Mouse (Mus musculus): ENCODE measurements around the gene Syngr2. TPM values are rescaled to one million over a fixed set of nuclear protein-coding genes. Genes with fewer than 3 reads are reported as not detected.
A peak's percentile ranks its signal among the peaks of the same experiment; 100 is the strongest.

Gene Syngr2
- polyA plus RNA-seq, 1 experiment from 2014 or later: 65.9 TPM

DNA sequence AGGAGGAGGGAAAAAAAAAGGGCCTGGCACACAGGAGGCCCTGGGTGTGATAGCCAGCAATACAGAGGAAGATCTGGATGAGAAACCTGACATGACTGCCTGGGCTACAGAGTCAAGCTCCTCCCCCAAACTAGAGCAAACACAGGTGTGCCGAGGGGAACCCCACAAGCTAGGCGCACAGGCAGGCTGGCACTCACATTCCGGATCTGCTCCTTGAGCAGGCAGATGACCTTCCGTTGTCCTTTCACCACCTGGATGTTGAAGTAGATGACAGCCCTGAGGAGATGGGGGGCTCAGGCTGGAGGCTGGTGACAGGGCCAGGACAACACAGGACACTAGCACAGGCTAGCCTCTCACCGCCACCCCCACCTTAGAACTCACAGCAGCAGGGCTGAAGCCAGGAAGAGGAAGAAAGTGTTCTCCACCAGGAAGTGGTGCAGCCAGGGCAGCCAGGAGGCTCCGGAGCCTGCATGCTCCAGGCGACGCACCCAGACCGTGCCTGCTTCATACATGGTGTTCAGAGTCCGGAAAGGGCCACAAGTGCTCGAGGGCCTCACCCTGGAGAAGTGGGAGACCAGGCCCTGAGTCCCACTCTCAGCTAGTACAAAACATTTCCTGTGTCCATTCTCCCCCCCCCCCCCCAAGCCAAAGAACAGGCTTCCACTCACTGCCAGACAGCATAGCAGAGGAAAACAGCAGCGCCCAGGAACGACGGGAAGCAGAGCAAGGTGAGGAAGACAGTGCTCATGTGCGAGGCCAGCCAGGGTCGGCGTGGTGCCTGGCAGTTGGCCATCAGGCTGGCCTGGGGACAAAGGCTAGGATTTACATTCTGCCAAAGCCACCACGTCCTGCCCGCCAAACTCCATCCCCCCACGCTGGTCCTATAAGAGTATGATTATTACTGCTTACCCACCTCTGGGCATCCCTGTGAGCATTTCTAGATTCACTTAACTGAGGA lies 40.5 kb upstream of the Syngr2 start:
- no peak overlapping the region for H3K4me2 ChIP-seq
- no peak overlapping the region for H3K9ac ChIP-seq
- no peak overlapping the region for H3K4me3 ChIP-seq (ENCODE audit: low read depth, low read length)
- no peaks in the 10 kb centered on the region for H3K27me3 ChIP-seq (ENCODE audit: insufficient read depth, low read length)
- H3K9me3 ChIP-seq (ENCODE audit: low read depth, low read length): no peaks in the 10 kb centered on the region
- no peak overlapping the region; the same call in 1 of the 2 replicates for H3K27ac ChIP-seq (ENCODE audit: low read depth)
- DNase-seq: no peak
- 67% methylated on average over 20 of the region's 20 CpGs for WGBS
- TF ChIP-seq CTCF (IDR thresholded peaks at IDR 0.05; ENCODE audit: low read depth): no peak
- no peak for ATAC-seq (ENCODE audit: insufficient read depth)
- H3K36me3 ChIP-seq (ENCODE audit: insufficient read depth): peaks cover 23% of the 10 kb centered on the region
- no peaks in the 10 kb centered on the region for H3K4me1 ChIP-seq (ENCODE audit: insufficient read depth)

DNA sequence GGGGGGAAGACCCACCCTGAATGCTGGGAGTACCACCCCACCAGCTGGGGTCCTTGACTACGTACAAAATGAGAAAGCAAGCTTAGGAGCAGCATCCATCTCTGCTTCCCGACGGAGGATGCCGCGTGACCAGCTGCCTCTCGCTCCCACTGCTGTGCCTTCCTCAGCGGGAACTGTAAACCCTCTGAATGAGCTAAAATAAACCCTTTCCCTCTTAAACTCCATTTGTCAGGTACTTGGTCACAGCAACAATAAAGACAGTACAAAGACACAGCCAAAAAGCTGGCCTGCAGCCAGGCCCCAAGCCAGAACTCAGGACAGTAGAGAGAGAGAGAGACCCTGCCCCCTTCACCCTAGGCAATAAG lies 39.8 kb upstream of the Syngr2 start:
- peak; percentile 5 for DNase-seq
- TF ChIP-seq CTCF (IDR thresholded peaks at IDR 0.05; ENCODE audit: low read depth): no peak
- Histone ChIP-seq H3K27ac (ENCODE audit: low read depth) (no peak overlapping the region), H3K9me3 (ENCODE audit: low read depth, low read length) (no peaks in the 10 kb centered on the region), H3K27me3 (ENCODE audit: insufficient read depth, low read length) (no peaks in the 10 kb centered on the region), H3K9ac (no peak overlapping the region), H3K36me3 (ENCODE audit: insufficient read depth) (peaks cover 17% of the 10 kb centered on the region), H3K4me2 (no peak overlapping the region), H3K4me1 (ENCODE audit: insufficient read depth) (no peaks in the 10 kb centered on the region), H3K4me3 (ENCODE audit: low read depth, low read length) (no peak overlapping the region)
- 78% methylated on average over 7 of the region's 7 CpGs for WGBS
- ATAC-seq (ENCODE audit: insufficient read depth): no peak

DNA sequence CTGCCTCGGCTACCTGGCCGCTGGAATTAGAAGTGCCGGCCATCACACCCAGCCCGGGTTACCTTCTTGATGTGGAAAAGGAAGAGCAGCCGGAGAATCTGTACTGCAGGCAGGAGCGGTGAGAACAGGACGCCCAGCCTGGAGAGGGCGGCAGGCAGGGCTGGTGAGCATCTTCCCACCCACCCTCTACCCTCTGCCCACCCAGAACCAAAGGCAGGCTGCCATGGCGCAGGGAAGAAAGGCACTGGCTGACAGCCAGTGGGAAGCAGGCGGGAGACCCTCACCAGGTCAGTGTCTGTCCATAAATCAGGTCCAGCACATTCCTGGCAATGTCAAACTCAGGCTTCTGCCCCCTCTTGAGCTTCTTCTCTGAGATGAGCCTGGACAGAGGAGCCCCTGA lies 39.1 kb upstream of the Syngr2 start:
- H3K9ac ChIP-seq: no peak overlapping the region
- H3K36me3 ChIP-seq (ENCODE audit: insufficient read depth): peaks cover 11% of the 10 kb centered on the region; the same call in 1 of the 2 replicates
- no peak overlapping the region for H3K4me3 ChIP-seq (ENCODE audit: low read depth, low read length)
- H3K4me2 ChIP-seq: no peak overlapping the region
- no peaks in the 10 kb centered on the region for H3K27me3 ChIP-seq (ENCODE audit: insufficient read depth, low read length)
- no peak overlapping the region for H3K27ac ChIP-seq (ENCODE audit: low read depth)
- TF ChIP-seq CTCF (IDR thresholded peaks at IDR 0.05; ENCODE audit: low read depth): no peak
- H3K4me1 ChIP-seq (ENCODE audit: insufficient read depth): no peaks in the 10 kb centered on the region
- peak; percentile 13 for DNase-seq
- WGBS: 69% methylated on average over 10 of the region's 10 CpGs
- no peak for ATAC-seq (ENCODE audit: insufficient read depth)
- no peaks in the 10 kb centered on the region for H3K9me3 ChIP-seq (ENCODE audit: low read depth, low read length)

GRCm38 (mm10) chr11:117772352-117772751 lies 37.1 kb upstream of the Syngr2 start:
- Histone ChIP-seq H3K27ac (ENCODE audit: low read depth) (no peak overlapping the region), H3K36me3 (ENCODE audit: insufficient read depth) (0 out of 2 replicates have a peak, but pooled peaks cover 10% of the 10 kb centered on the region), H3K27me3 (ENCODE audit: insufficient read depth, low read length) (no peaks in the 10 kb centered on the region), H3K4me1 (ENCODE audit: insufficient read depth) (no peaks in the 10 kb centered on the region), H3K4me2 (no peak overlapping the region), H3K9me3 (ENCODE audit: low read depth, low read length) (no peaks in the 10 kb centered on the region), H3K4me3 (ENCODE audit: low read depth, low read length) (no peak overlapping the region), H3K9ac (no peak overlapping the region)
- ATAC-seq (ENCODE audit: insufficient read depth) (no peak), DNase-seq (no peak)
- no peak for TF ChIP-seq CTCF (IDR thresholded peaks at IDR 0.05; ENCODE audit: low read depth)
- WGBS: 94% methylated on average over 7 of the region's 7 CpGs

- H3K4me2 ChIP-seq: no peak overlapping the region
- ATAC-seq (ENCODE audit: insufficient read depth): no peak
- TF ChIP-seq CTCF (IDR thresholded peaks at IDR 0.05; ENCODE audit: low read depth): no peak
- H3K4me3 ChIP-seq (ENCODE audit: low read depth, low read length): no peak overlapping the region
- 0 out of 2 replicates have a peak, but pooled peaks cover 16% of the 10 kb centered on the region for H3K36me3 ChIP-seq (ENCODE audit: insufficient read depth)
- no peaks in the 10 kb centered on the region for H3K27me3 ChIP-seq (ENCODE audit: insufficient read depth, low read length)
- no peak for DNase-seq
- no peak overlapping the region for H3K27ac ChIP-seq (ENCODE audit: low read depth)
- H3K9ac ChIP-seq: no peak overlapping the region
- no peaks in the 10 kb centered on the region for H3K9me3 ChIP-seq (ENCODE audit: low read depth, low read length)
- WGBS: 85% methylated on average over 10 of the region's 10 CpGs
- peaks cover 9% of the 10 kb centered on the region; the same call in 1 of the 2 replicates for H3K4me1 ChIP-seq (ENCODE audit: insufficient read depth)
Measured at GRCm38 (mm10) chr11:117774925-117775324, 34.5 kb upstream of the Syngr2 start.

- 88% methylated on average over 13 of the region's 13 CpGs for WGBS
- H3K36me3 ChIP-seq (ENCODE audit: insufficient read depth): 0 out of 2 replicates have a peak, but pooled peaks cover 16% of the 10 kb centered on the region
- no peaks in the 10 kb centered on the region for H3K27me3 ChIP-seq (ENCODE audit: insufficient read depth, low read length)
- ATAC-seq (ENCODE audit: insufficient read depth) (no peak), DNase-seq (no peak)
- no peak overlapping the region for H3K4me2 ChIP-seq
- H3K27ac ChIP-seq (ENCODE audit: low read depth): no peak overlapping the region
- H3K9ac ChIP-seq: no peak overlapping the region
- H3K4me3 ChIP-seq (ENCODE audit: low read depth, low read length): no peak overlapping the region
- peaks cover 15% of the 10 kb centered on the region for H3K4me1 ChIP-seq (ENCODE audit: insufficient read depth)
- TF ChIP-seq CTCF (IDR thresholded peaks at IDR 0.05; ENCODE audit: low read depth): no peak
- no peaks in the 10 kb centered on the region for H3K9me3 ChIP-seq (ENCODE audit: low read depth, low read length)
Measured at GRCm38 (mm10) chr11:117775540-117775939, 33.9 kb upstream of the Syngr2 start.

- no peaks in the 10 kb centered on the region for H3K9me3 ChIP-seq (ENCODE audit: low read depth, low read length)
- no peak overlapping the region for H3K27ac ChIP-seq (ENCODE audit: low read depth)
- ATAC-seq (ENCODE audit: insufficient read depth) (no peak), DNase-seq (no peak)
- no peak overlapping the region for H3K4me2 ChIP-seq
- 89% methylated on average over 14 of the region's 14 CpGs for WGBS
- H3K36me3 ChIP-seq (ENCODE audit: insufficient read depth): 0 out of 2 replicates have a peak, but pooled peaks cover 16% of the 10 kb centered on the region
- no peak for TF ChIP-seq CTCF (IDR thresholded peaks at IDR 0.05; ENCODE audit: low read depth)
- H3K27me3 ChIP-seq (ENCODE audit: insufficient read depth, low read length): no peaks in the 10 kb centered on the region
- peaks cover 22% of the 10 kb centered on the region for H3K4me1 ChIP-seq (ENCODE audit: insufficient read depth)
- H3K4me3 ChIP-seq (ENCODE audit: low read depth, low read length): no peak overlapping the region
- H3K9ac ChIP-seq: no peak overlapping the region
Measured at GRCm38 (mm10) chr11:117776085-117776792, 33.2 kb upstream of the Syngr2 start.

All from lung, embryonic 14.5 days (tissue).